Mouse (Mus musculus) adrenal gland, postnatal 36 days (tissue): ENCODE results near the gene Hist1h1e. TPM values are rescaled to one million over a fixed set of nuclear protein-coding genes. Genes with fewer than 3 reads are reported as not detected.

Experiments used
- DNase-seq, 2 experiments: peaks; one replicate each; pipeline ENCODE4 v3.0.0; 2021; ENCODE audit warnings: mixed read lengths in 1 of 2
- long read RNA-seq, 2 experiments: library from polyadenylated mRNA; stranded (forward); transcript quantifications; one replicate each; pipeline ENCODE4 v2.0.0; 2021; ENCODE audit warnings: borderline sequencing depth in 2 of 2
- total RNA-seq, 2 experiments: library from RNA; stranded (reverse); gene quantifications; 2 replicates each; pipeline ENCODE4 v1.2.3; 2021

The Hist1h1e gene
- total RNA-seq: 10 to 100 TPM; 49.5 to 74.0 TPM
- long read RNA-seq, experiment 1, partial matches to known transcripts: 0 of 1 reads
- long read RNA-seq, experiment 1, other reads (novel, unspliced or antisense): 0 of 1 reads
- long read RNA-seq, experiment 2: 0 reads

GRCm38 (mm10) chr13:23622175-23622671 lies at the start of gene Hist1h1e:
Gene Hist1h1e (minus strand): TSS chr13:23622558.
- DNase-seq: peak; percentile 93 to 95

- no peak for DNase-seq
Measured at GRCm38 (mm10) chr13:23662536-23662935, 40.2 kb upstream of the Hist1h1e start.

DNA sequence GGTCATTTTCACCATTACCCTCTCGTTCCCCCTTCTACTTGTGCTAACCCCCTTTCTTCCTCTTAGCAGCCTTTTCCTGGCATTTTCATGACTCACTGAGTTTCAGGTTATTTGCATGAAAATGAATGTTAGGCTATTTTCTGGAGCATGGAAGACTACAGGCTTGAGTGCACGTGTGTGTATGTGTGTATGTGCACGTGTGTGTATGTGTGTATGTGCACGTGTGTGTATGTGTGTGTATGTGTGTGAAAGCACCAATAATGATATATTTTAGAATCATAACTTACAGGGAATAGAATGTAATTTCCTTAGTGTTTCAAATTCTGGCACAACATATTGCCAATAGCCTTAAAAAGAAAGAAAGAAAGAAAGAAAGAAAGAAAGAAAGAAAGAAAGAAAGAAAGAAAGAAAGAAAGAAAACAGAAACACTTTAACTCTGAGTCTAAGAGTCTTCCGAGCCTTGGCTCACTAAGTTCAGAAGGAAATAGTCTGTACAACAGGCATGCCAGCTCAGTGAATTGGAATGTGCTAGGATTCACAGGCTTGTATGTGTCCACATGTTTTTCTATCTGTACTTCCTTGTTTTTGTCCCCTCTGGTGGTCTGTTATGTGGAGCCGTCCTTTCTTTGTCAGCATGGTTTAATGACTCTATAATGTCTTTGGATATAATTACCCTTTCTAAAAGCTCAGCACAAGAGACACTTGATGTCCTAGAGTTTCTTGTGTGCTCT lies 37.4 kb upstream of the Hist1h1e start:
- no peak for DNase-seq

DNA sequence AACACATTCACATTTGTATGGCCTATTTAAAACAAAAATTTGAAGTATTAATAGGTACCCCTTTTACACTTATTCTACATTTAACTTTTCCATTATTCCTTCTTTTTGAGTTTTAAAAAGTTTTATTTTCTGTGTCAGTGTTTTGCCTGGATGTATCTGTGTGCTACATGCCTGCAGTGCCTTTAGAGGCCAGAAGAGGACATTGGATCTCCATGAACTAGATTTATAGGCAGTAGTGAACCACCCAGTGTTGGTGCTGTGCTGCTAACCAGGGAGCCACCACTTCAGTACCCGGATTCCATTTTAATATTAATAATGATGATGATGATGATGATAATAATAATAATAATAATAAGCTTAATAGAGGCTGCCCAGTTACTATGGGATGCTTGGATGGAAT lies 8.3 kb upstream of the Hist1h1e start:
- peak in 1 of 2 experiments; percentile 4 for DNase-seq

- DNase-seq: peak in 1 of 2 experiments; percentile 43
Measured at GRCm38 (mm10) chr13:23622861-23623450, 598 bp upstream of the Hist1h1e start.

DNA sequence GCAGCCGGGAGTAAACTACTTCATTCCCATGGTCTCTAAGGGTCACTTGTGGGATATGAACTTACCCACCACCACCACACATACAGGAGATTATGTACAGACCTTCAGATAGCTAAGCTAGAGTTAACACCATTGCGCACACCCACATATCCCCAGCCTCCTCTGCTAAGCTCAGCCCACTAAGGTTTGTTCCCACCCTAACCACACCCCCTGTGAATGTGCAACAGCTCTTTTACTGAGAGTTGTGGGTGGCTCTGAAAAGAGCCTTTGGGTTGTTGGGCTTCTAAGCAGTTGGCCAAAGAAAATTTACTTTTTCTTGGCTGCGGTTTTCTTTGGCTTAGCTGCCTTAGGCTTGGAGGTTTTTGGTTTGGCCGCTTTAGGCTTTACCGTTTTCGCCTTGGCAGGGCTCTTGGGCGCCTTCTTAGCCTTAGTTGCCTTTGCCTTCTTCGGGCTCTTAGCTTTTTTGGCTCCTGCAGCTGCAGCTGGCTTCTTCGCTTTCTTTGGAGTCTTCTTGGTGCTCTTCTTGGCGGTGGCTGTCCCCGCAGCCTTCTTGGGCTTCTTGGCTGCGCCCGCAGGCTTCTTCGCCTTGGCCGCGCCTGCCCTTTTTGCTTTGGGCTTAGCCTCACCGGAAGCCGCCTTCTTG lies 705 bp downstream of the Hist1h1e start:
- DNase-seq: peak; percentile 80 to 84

DNA sequence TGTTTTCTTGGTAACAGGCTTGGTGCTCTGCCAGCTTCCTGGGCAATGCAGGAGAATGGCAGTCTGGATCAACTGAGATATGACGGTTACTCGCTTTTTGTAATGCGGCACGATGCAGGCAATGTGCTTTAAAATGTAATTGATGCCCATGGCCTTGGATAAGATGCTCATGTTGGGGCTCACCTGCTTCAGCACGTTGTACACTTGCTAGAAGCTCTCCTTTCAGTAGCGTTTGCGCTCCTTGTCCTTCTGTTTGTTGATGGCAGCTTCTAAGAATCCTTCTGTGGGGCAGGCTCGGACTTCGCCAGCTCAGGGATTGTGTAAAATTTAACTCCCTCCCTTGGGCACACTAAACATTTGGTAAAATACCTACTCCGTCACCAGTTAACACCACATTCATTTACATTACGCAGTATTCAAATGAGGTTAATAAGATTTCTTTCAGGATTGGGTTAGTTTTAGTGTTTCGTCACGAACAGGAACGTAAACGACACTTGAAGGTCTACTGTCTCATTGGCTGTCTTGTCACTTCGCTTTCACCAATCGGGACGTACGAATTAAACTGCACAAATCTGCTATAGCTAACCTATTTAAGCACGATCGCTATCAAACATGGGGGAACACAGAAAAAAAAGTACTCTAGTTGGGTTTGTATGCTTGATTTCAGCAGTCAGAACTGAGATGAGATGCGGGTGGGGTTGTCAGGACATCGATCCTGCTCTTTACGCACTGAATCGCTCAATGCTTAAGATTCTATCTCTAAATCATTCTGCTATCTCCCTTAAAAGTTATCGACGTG lies 1.4 kb downstream of the Hist1h1e start, which contains the start of gene Hist1h2be:
Gene Hist1h2be, minus strand, starts transcription at position 392 of the 799 bp plus-strand sequence.
- DNase-seq: peak; percentile 71 to 76

- DNase-seq: no peak
Measured at GRCm38 (mm10) chr13:23620056-23620732, 2.2 kb downstream of the Hist1h1e start.

DNA sequence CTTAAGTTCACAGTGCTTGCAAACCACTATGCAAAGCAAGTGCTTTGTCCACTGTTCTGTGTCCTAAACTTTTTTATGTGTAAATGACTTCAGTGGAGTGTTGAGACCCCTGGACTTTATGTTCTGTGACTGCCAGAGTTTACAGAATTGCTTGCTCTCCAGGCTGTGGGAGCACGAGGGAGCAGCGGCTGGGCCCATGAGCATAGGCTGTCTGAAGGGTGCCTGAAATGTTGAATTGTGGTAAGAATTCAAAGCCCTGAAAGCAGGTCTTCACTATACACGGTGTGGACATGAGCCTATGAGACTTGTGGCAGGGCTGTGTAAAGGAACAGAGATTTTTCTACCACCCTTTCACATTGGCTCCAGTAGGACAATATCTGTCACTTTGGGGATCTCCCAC lies 10.7 kb downstream of the Hist1h1e start:
- DNase-seq: no peak

GRCm38 (mm10) chr13:23610393-23610792 lies 12.0 kb downstream of the Hist1h1e start:
- no peak for DNase-seq

GRCm38 (mm10) chr13:23609844-23610243 lies 12.5 kb downstream of the Hist1h1e start:
- no peak for DNase-seq

DNA sequence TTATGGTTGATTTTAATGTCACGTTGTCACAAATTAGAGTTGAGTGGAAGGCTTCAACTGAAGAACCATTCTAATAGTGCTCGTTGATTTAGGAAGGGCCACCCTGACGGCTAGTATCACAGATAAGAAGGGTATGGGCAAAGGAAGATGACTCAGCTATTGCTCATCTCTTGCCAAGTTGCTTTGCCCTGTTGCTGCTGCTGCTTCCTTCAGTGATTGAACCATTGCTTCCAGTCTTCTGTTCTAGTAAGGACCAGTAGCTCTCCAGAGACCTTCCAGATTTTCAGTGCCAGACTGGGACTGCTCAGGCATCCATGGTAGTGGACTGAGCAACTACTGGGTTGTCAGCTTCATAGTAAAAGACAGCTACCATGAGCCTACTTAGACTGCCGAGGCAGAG lies 13.1 kb downstream of the Hist1h1e start:
- DNase-seq: peak in 1 of 2 experiments; percentile 15

DNA sequence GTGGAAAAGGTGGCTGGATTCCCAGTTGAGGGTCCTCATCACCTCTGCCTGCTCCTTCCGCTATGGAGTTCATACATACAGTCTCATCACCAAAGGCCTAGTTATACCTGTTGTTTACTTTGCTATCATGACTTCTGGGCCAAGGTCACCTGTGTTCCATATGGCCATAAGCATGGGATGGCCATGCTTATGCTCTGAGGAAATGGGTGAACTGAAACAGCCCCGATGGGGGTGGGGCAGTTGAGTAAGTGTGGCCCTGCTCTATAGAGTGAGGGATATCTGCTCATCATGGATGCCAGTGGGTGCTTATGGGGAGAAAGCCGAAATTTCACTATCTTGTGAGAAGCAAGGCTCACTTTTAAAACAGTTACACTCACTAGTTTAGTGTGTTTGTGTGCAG lies 17.3 kb downstream of the Hist1h1e start:
- no peak for DNase-seq

GRCm38 (mm10) chr13:23604452-23604851 lies 17.9 kb downstream of the Hist1h1e start:
- no peak for DNase-seq

- DNase-seq: no peak
Measured at GRCm38 (mm10) chr13:23603182-23603699, 19.1 kb downstream of the Hist1h1e start.

DNA sequence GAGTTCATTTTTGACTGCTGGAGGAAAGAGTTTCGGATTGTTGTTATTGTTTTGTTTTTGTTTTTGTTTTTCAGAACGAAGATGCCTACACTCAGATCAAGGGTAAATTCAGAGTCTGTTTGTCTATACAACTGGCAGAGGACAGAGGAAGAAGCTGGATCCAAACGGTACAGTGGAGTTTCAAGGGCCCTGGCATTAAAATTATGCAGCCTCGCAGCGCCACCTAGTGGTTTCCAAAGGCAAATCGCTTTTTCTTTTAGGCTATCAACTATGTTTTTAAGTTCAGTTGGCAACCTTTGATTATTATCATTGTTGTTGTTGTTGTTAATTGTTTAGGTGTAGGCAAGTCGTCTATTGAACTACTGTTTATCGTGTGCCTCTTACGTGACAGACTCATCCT lies 24.4 kb downstream of the Hist1h1e start:
- DNase-seq: peak; percentile 79 to 87

DNA sequence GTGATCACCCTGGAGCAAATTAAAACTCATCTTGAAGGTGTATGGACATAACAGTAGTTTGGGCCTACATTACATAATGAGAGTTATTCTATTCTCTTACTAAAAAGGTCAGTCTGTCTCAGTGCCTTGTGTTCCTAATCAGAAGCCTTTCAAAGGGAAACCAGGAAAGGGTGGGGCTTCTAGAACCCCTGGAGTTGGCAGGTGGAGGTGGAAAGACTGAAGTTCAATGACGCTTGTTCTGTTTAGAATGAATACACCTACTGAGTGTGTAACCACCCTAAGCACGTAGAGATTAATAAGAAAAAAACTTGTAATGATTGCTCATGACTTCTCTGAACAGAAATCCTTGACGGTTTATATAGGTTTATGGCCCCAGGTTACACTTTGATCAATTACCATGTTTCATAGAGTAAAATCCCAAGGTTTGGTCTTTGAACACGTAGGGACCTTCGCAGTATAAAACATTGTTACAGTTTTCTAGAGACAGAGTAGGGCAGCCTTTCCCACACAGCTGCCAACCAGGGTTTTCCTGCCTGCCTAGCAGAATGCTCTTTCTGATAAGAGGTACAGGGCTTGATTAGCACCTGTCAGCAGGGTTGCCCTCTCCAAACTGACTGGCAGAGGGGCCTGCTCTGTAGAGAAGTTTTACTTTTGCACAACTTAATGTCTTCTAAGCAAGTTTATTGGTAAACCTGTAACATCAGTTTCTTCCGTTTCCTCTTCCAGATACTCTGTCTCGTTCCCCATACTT lies 26.6 kb downstream of the Hist1h1e start:
- DNase-seq: no peak

- DNase-seq: no peak
Measured at GRCm38 (mm10) chr13:23595185-23595584, 27.2 kb downstream of the Hist1h1e start.

- no peak for DNase-seq
Measured at GRCm38 (mm10) chr13:23593051-23593770, 29.1 kb downstream of the Hist1h1e start.

DNA sequence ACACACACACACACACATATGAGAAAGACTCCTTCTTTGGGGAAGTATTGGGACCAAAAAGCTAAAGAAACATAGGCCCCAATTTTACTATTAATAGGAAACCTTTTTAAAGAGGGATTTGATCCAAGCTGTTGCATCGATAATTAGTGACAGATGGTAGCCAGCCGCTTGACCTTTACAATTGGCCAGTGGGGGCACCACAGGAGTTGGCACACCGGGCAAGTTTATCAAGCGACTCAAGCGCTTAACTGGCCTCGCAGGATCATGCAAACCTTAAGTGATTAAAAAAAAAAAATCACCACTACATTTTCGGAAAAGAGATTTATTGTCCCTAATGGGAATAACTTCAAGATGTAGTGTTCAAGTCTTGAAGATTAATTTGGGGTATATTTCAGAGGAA lies 29.7 kb downstream of the Hist1h1e start:
- no peak for DNase-seq
